Mouse (Mus musculus): Measurements from ENCODE around the gene Crim1.

GRCm38 (mm10) chr17:78403229-78403628 lies 203.2 kb downstream of the Crim1 start:
- TF ChIP-seq GATA1 (IDR thresholded peaks at IDR 0.05; ENCODE audit: borderline replicate concordance, low read length) (no peak), FLI1 (IDR thresholded peaks at IDR 0.05; ENCODE audit: low read length) (no peak)
